Mouse (Mus musculus) gastrocnemius, adult 2 months (tissue): ENCODE data around the gene Mus81. TPM values are rescaled to one million over a fixed set of nuclear protein-coding genes. Genes with fewer than 3 reads are reported as not detected.
A peak's percentile ranks its signal among the peaks of the same experiment; 100 is the strongest.

Experiments
- DNase-seq: peaks from one replicate; pipeline ENCODE4 v3.0.0; 2022
- H3K27ac ChIP-seq: fragments of 200-600 bp; 2 replicates; pipeline ENCODE4 v1.8.1; 2022; ENCODE audit warnings: mild to moderate bottlenecking
- H3K4me3 ChIP-seq: fragments of 200-600 bp; 2 replicates; pipeline ENCODE4 v1.8.1; 2022; ENCODE audit warnings: mild to moderate bottlenecking, moderate library complexity
- CTCF ChIP-seq: fragments of 200-600 bp; IDR thresholded peaks from 2 replicates; pipeline ENCODE4 v1.8.1; 2022; ENCODE audit warnings: antibody characterized with exemption, mild to moderate bottlenecking, moderate library complexity
- intact Hi-C: fragments of 180-260 bp; cut with DNase I; formaldehyde crosslinking; loops from one replicate; pipeline ENCODE4 v1.15.1; 2025
- total RNA-seq, 2 experiments: library from RNA; stranded (reverse); gene quantifications; 2 replicates each; pipeline ENCODE4 v1.2.3; 2021

Mus81 gene
- total RNA-seq, 2 experiments from 2014 or later = 20.1 to 23.3 TPM

- Histone ChIP-seq H3K27ac (peak overlapping the region; percentile 98), H3K4me3 (peak overlapping the region; percentile 100)
- intact Hi-C loops = loop anchor here (2.0 to 5.0 kb wide), 2 partner anchors 64 to 82 kb away; partner anchors contain the start of genes AI837181 and Drap1
- DNase-seq = peak; percentile 98
- no peak for TF ChIP-seq CTCF
Observed at GRCm38 (mm10) chr19:5488878-5489571, 823 bp upstream of the Mus81 start.

- Histone ChIP-seq H3K4me3 (no peak overlapping the region; the same call in none of the 2 replicates), H3K27ac (peak overlapping the region; percentile 98; the same call in 1 of the 2 replicates)
- no peak for TF ChIP-seq CTCF
- intact Hi-C loops = loop anchor here (2.0 to 5.0 kb wide), 2 partner anchors 24 to 79 kb away; no protein-coding TSS in a partner anchor
- DNase-seq = no peak
Observed at GRCm38 (mm10) chr19:5486771-5487170, 1.4 kb downstream of the Mus81 start.

DNA sequence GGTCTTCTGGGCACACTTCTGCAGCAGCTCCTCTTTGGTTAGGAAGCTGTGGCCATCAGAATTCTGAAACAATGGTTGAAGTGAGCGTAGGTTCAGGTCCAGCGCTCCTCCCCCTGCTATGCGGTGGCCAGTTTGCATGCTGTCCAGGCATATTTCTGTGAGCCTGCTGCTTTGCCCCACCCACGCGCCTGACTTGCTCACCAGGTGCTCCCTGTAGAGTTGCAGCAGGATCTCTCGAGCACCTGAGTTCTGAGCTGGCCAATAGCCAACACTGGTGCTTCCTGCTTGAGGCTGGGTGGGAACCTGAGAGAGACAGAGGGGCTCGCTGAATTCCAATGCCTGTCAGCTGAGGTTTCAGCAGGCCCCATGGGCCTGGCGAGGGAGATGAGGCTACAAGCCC, 1.9 kb downstream of the Mus81 start:
- no peak overlapping the region for H3K4me3 ChIP-seq
- no peak for TF ChIP-seq CTCF
- intact Hi-C loops = loop anchor here (2.0 to 5.0 kb wide), 2 partner anchors 23 to 79 kb away; no protein-coding TSS in a partner anchor
- no peak for DNase-seq
- no peak overlapping the region for H3K27ac ChIP-seq

- intact Hi-C loops = loop anchor here (2.0 to 5.0 kb wide), 2 partner anchors 23 to 79 kb away; no protein-coding TSS in a partner anchor
- Histone ChIP-seq H3K27ac (no peak overlapping the region), H3K4me3 (no peak overlapping the region)
- DNase-seq = no peak
- TF ChIP-seq CTCF = no peak
Observed at GRCm38 (mm10) chr19:5485821-5486220, 2.4 kb downstream of the Mus81 start.

GRCm38 (mm10) chr19:5485371-5485770, 2.8 kb downstream of the Mus81 start:
- Histone ChIP-seq H3K4me3 (no peak overlapping the region), H3K27ac (no peak overlapping the region)
- TF ChIP-seq CTCF = no peak
- intact Hi-C loops = loop anchor here (5.0 kb wide), 1 partner anchor 78 kb away; no protein-coding TSS in a partner anchor
- no peak for DNase-seq

GRCm38 (mm10) chr19:5484496-5484895, 3.7 kb downstream of the Mus81 start:
- no peak for TF ChIP-seq CTCF
- no peak for DNase-seq
- no peak overlapping the region for H3K27ac ChIP-seq
- no peak overlapping the region for H3K4me3 ChIP-seq
- intact Hi-C loops = no loop called here

DNA sequence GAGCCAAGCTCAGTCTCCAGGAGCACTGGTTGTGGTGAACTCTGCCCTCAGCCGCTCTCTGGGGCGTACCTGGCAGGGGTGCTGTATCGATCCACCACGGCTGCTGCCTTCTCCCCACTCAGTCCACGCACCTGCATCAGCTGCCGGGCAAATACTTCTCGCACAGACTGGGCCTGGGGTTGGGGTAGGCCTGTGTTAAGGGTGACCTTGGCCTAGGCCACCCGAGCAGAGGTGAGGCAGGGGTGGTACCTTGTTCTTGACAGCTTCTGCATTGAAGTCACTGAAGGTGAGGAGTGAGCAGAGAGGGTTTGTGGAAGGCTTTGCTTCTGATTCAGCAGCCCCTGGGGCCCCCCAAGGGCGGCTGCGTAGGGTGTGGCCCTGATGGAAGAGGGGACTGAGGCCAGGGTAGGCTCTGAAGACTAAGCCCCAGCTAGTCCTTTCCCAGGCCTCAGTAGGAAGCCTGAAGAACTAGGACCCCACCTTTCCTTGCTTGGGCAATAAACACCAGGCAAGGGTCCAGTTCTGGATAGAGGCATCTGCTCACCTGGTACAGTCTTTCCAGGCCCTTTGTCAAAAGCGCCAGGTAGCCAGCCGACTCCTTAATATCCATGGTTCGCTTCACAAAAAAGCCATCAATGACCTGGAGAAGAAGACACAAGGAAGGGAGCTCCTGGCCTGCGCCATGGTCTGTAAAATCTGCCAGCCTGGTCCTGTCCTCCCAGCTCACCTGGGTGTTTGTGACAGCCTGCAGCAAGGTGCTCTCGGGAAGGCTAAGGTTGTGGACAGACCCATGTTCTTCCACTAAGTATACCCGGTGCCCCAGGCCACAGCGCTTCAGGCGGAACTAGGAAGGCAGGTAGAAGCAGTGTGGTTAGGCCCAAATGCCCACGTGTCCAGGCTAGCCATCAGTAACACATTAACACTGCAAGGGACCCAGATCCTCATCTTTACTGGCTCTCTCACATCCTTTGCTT, 4.5 kb downstream of the Mus81 start:
- intact Hi-C loops = no loop called here
- Histone ChIP-seq H3K27ac (no peak overlapping the region), H3K4me3 (no peak overlapping the region)
- TF ChIP-seq CTCF = no peak
- DNase-seq = no peak

DNA sequence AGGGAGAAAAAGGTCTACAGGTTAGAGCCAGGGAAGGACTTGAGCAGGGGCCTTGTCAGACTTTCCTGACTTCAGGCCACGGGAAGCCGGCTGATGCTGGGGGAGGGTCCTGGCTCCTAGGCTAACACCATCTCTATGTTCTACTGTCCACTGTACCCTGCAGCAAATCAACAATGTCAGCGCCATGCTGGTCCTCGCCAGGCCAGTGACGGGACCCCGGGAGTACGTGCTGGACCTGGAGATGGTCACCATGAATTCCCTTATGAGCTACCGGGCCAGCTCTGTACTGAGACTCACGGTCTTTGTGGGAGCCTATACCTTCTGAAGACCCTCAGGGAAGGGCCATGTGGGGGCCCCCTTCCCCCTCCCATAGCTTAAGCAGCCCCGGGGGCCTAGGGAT, 6.8 kb downstream of the Mus81 start:
- no peak overlapping the region for H3K27ac ChIP-seq
- intact Hi-C loops = no loop called here
- H3K4me3 ChIP-seq = no peak overlapping the region
- no peak for TF ChIP-seq CTCF
- no peak for DNase-seq

DNA sequence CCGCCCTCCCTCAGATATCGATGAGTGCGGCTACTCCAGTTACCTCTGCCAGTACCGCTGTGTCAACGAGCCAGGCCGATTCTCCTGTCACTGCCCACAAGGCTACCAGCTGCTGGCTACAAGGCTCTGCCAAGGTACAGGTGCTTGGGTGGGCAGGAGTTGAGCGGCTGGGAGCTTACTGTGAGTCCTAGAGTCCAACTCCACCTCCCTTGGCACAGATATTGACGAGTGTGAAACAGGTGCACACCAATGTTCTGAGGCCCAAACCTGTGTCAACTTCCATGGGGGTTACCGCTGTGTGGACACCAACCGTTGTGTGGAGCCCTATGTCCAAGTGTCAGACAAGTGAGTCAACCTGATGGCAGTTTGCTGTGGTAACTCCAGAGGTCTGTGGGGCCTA, 8.2 kb downstream of the Mus81 start:
- DNase-seq = no peak
- TF ChIP-seq CTCF = no peak
- intact Hi-C loops = no loop called here
- no peak overlapping the region for H3K27ac ChIP-seq
- no peak overlapping the region for H3K4me3 ChIP-seq

GRCm38 (mm10) chr19:5477668-5478300, 10.4 kb downstream of the Mus81 start:
- Histone ChIP-seq H3K4me3 (no peak overlapping the region), H3K27ac (0 out of 2 replicates have a peak overlapping the region, but pooled peaks have one; percentile 8)
- DNase-seq = no peak
- intact Hi-C loops = no loop called here
- TF ChIP-seq CTCF = no peak

DNA sequence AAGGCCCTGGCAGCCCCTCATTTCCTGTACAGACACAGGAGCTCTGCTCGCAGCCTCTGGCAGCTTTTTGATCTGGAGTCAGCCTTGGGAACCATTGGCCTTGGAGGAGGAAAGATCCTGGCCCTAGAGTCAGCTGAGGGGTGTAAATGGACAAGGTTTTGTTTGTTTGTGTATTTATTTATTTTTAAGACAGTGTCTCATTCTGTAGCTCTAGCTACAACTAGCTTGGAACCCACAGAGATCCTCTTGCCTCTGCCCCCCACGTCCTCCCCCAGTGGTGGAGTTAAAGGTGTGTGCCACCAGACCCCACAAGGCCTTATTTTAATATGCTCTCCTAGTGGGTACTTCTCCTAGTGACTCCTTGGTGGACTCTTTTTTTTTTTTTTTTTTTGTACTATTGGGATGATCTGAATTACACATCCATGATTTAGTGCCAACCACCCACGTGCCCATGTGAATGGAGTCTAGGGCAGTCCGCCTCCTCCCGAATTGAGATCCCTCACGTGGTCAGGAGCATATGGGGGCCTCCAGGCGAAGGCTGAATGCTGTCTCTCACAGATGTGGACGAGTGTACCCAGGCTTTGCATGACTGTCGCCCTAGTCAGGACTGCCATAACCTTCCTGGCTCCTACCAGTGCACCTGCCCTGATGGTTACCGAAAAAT, 11.1 kb downstream of the Mus81 start:
- intact Hi-C loops = no loop called here
- no peak for TF ChIP-seq CTCF
- Histone ChIP-seq H3K27ac (no peak overlapping the region), H3K4me3 (no peak overlapping the region)
- no peak for DNase-seq
